Mouse (Mus musculus): ENCODE results near the gene Gpr4.

GRCm38 (mm10) chr7:19164189-19164588, 48.1 kb upstream of the Gpr4 start:
- TF ChIP-seq CTCF (IDR thresholded peaks at IDR 0.05; ENCODE audit: insufficient read depth, low read depth, low read length) (no peak), POLR2A (IDR thresholded peaks at IDR 0.05; ENCODE audit: insufficient read depth, low read depth, low read length) (no peak)
